Mouse (Mus musculus) ovary, adult 18-20 months (tissue): Measurements from ENCODE around the gene Apobec1.
A peak's percentile ranks its signal among the peaks of the same experiment; 100 is the strongest.
"Not testable (repeated sequence)": the region's sequence is repeated elsewhere in the genome, so short reads cannot be mapped to it uniquely, and the experiment has no call there.

ENCODE experiments used
- DNase-seq: peaks from one replicate; pipeline ENCODE4 v3.0.0; 2022; ENCODE audit warnings: low spot score, mixed read lengths

Gene Apobec1

GRCm38 (mm10) chr6:122602242-122602991, at the start of gene Apobec1:
Apobec1 (minus strand) TSS chr6:122602444.
- DNase-seq = peak; percentile 76

GRCm38 (mm10) chr6:122650398-122650980, 48.2 kb upstream of the Apobec1 start:
- DNase-seq = no peak

DNA sequence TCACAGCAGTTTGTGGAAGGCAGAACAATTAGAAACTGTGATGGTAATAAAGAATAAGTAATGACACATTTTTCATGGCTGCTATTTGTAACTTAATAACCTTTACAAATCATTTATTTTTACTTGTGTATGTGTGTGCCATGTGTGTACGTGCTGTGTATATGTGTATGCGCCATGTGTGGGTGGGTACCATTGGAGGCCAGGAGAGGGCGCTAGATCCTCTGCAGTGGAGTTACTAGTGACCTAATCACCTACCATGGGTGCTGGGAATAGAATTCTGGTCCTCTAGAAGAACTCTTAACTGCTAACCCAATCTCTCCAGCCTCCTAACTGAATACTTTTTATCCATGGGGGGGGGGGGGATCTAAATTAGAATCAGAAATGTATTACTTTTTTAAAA, 47.7 kb upstream of the Apobec1 start:
- DNase-seq = no peak

GRCm38 (mm10) chr6:122644196-122644595, 42.0 kb upstream of the Apobec1 start:
- DNase-seq = not testable (repeated sequence)

GRCm38 (mm10) chr6:122637566-122637965, 35.3 kb upstream of the Apobec1 start:
- DNase-seq = not testable (repeated sequence)

DNA sequence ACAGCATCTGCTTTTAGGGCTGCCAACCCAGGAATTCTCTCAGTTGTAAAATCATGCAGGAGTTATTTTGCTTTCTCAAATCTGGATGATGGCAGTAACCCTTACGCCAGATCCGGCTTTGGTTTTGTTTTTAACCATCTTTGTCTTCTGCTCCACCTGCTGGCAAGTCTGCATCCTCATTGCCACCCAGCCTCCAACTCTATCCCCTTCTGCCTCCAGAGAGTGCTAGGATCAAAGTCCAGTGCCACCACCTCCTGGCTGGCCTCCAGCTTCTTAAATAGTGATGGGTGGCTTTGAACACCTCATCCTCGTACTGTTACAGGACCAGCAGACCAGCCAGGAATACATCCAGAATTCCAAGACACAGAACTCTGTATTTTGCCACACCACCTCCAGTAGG, 34.4 kb upstream of the Apobec1 start:
- DNase-seq = no peak

- DNase-seq = no peak
These were observed 33.1 kb upstream of the Apobec1 start for GRCm38 (mm10) chr6:122635315-122635714.

- no peak for DNase-seq
These were observed 31.2 kb upstream of the Apobec1 start for GRCm38 (mm10) chr6:122633411-122633810.

GRCm38 (mm10) chr6:122627469-122628108, 25.3 kb upstream of the Apobec1 start:
- no peak for DNase-seq

- no peak for DNase-seq
These were observed 23.9 kb upstream of the Apobec1 start, which contains the start of gene Dppa3 for GRCm38 (mm10) chr6:122626110-122626509. Dppa3 (plus strand) TSS chr6:122626410.

- no peak for DNase-seq
These were observed 22.9 kb upstream of the Apobec1 start for GRCm38 (mm10) chr6:122625156-122625555.

DNA sequence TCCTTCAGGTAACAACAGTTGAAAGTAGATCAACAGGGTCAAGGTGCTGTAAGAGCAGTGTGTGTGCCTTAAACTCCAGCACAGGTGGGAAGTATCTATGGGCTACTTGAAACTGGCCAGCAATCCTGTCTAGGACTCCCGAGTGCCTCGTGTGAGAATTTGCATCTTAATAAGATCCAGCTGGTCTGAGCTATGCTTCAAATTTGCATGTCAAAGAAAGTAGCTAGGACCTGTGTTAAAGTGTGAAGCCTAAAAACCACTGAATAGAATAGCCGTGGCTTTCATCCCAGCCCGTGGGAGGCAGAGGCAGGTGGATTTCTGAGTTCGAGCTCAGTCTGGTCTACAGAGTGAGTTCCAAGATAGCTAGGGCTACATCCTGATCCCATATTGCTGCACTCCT, 22.2 kb upstream of the Apobec1 start:
- DNase-seq = no peak

DNA sequence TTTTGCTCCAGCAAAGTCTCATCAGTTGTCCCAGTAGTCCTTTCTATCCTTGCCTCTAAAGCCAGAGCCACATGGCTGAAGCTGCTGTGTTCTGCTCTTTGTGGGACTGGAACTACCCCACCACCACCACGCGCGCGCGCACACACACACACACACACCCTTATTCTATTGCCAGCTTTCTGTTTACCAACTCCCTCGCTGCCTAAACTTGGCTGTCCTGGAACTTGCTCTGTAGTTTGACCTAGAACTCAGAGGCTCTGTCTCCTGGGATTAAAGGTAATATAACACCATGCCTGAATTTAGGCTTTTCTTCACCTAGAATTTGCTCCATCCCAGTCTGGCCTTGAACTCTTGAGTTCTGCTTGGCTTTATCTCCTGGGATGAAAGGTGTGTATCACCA, 18.8 kb upstream of the Apobec1 start:
- DNase-seq = no peak

- DNase-seq = no peak
These were observed 13.8 kb upstream of the Apobec1 start for GRCm38 (mm10) chr6:122616022-122616421.

GRCm38 (mm10) chr6:122614047-122614446, 11.8 kb upstream of the Apobec1 start:
- DNase-seq = no peak

DNA sequence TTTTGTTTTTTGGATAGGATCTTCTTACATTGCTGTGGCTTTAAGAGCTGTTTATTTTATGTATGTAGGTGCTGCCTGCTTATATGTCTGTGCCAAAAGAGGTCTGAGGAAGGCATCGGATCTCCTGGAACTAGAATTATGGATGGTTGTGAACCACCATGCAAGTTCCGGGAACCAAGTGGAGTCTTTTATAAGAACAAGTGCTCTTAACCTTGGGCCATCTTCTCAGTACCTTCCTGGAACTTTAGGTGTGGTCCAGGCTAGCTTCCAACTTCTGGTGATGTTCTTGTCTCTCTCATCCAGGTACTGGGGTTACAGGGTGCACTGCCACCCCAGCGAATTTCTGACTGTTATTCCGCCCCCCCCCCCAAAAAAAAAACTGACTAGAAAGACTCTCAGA, 10.2 kb upstream of the Apobec1 start:
- DNase-seq = no peak

- DNase-seq = no peak
These were observed 7.5 kb upstream of the Apobec1 start, which contains the start of gene Gdf3 for GRCm38 (mm10) chr6:122609771-122610170. Gdf3 (minus strand) TSS chr6:122610087.

- DNase-seq = no peak
These were observed 7.1 kb upstream of the Apobec1 start for GRCm38 (mm10) chr6:122609377-122609728.

DNA sequence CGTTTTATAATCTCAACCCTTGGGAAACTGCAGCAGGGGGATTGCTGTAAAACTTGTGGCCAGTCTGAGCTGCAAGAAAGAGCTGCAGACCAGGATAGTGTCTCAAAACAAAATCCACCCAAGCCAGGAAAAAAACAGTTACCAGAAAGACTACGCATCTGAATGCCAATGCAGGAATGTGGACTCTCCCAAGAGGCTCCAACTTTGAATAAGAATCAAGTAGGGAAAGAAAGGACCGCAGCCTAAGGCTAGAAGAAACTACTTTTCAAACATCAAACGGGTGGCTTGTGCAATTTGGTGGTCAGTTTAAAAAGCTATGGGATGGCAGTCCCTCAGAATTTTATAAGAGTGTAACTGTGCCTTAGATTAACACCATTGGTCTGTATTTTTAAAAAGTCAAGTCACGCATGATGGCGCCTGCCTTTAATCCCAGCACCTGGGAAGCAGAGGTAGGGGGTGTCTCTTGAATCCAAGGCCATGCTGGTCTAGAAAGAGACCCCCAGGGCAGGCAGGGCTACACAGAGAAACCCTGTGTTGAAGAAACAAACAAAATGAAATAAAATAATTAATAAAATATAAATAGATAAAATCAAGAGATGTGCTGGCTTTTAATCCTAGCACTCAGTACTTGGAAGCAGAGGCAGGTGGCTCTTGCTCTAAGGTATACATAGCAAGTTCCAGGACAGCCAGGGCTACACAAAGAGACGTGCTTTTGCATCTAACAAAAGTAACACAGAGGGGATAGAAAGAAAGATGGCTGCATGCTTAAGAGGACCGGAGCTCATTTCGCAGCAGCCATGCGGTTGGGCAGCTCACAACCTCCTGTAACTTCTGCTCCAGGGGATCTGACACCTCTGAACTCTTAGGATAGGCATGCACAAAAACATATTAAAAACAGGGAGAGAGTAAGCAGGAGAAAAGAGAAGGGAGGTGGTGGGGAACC, 6.5 kb upstream of the Apobec1 start:
- no peak for DNase-seq

GRCm38 (mm10) chr6:122607700-122608099, 5.5 kb upstream of the Apobec1 start:
- no peak for DNase-seq

- DNase-seq = no peak
These were observed 4.4 kb upstream of the Apobec1 start for GRCm38 (mm10) chr6:122606661-122607060.

- DNase-seq = no peak
These were observed 3.2 kb upstream of the Apobec1 start for GRCm38 (mm10) chr6:122605483-122605882.
